Mouse (Mus musculus) testis, adult 2 months (tissue): Measurements from ENCODE around the gene Nsun2.

Experiments used
- CTCF ChIP-seq: fragments of 200-500 bp; IDR thresholded peaks from 2 replicates; pipeline ENCODE4 v1.5.1; 2012; ENCODE audit warnings: low read depth, mild to moderate bottlenecking, inconsistent platforms, low read length, moderate library complexity; ENCODE audit not compliant: control insufficient read depth, insufficient read depth, insufficient replicate concordance
- POLR2A ChIP-seq: fragments of 200-500 bp; IDR thresholded peaks from 2 replicates; pipeline ENCODE4 v1.6.1; 2012; ENCODE audit warnings: low read depth, mild to moderate bottlenecking, inconsistent platforms, low read length, moderate library complexity; ENCODE audit not compliant: control insufficient read depth

- no peak for TF ChIP-seq CTCF
- no peak for TF ChIP-seq POLR2A
These were observed 39.0 kb downstream of the Nsun2 start for GRCm38 (mm10) chr13:69572594-69572993.
